Mouse (Mus musculus) CH12.LX (cell line): Measurements from ENCODE around the gene Zfhx3. TPM values are rescaled to one million over a fixed set of nuclear protein-coding genes. Genes with fewer than 3 reads are reported as not detected.

Experiments
- DNase-seq: peaks from one replicate; pipeline ENCODE4 v3.0.0-alpha.2; 2013; ENCODE audit errors: extremely low read depth
- H3K27ac ChIP-seq: 2 replicates; pipeline ENCODE4 v1.5.1; 2012; ENCODE audit warnings: low read depth, mild to moderate bottlenecking, control low read depth, moderate library complexity; ENCODE audit not compliant: insufficient read depth
- H3K27me3 ChIP-seq: replicated peaks from 2 replicates; pipeline ENCODE3; 2012; ENCODE audit warnings: inconsistent platforms
- H3K36me3 ChIP-seq, 2 experiments: replicated peaks in 1 of 2; 2 replicates each; pipeline versions ENCODE3 to v1.6.1; 2012; ENCODE audit warnings: inconsistent platforms in 1 of 2, low read length in 1 of 2, mild to moderate bottlenecking in 1 of 2, mixed read lengths in 1 of 2, moderate library complexity in 1 of 2; ENCODE audit not compliant: control insufficient read depth in 1 of 2, insufficient read depth in 1 of 2
- H3K4me1 ChIP-seq, 2 experiments: 2 replicates each; pipeline ENCODE4 v1.6.1; 2012; ENCODE audit warnings: inconsistent platforms in 1 of 2, moderate library complexity in 1 of 2; ENCODE audit not compliant: insufficient read depth in 2 of 2, control insufficient read depth in 1 of 2
- H3K4me2 ChIP-seq: 2 replicates; pipeline ENCODE4 v1.6.1; 2012; ENCODE audit warnings: low read depth, mild to moderate bottlenecking, control low read depth; ENCODE audit not compliant: poor library complexity, insufficient read depth, severe bottlenecking
- H3K4me3 ChIP-seq, 3 experiments: fragments of 150-350 bp in 1 of 3; sonication (generic) in 1 of 3; replicated peaks in 1 of 3; 2 replicates each; pipeline versions ENCODE3 to v1.5.1; 2011 to 2012; ENCODE audit warnings: low read depth in 2 of 3, low read length in 2 of 3, mild to moderate bottlenecking in 2 of 3, moderate library complexity in 2 of 3, control low read depth in 1 of 3, improper control_type of control experiment in 1 of 3, inconsistent platforms in 1 of 3, mixed read lengths in 1 of 3; ENCODE audit not compliant: poor library complexity in 1 of 3
- H3K79me2 ChIP-seq: replicated peaks from 2 replicates; pipeline ENCODE4 v1.6.1; 2012; ENCODE audit warnings: mild to moderate bottlenecking, moderate library complexity; ENCODE audit not compliant: control insufficient read depth, poor library complexity, insufficient read depth, severe bottlenecking; ENCODE audit errors: extremely low read depth
- H3K9ac ChIP-seq: 2 replicates; pipeline ENCODE4 v1.6.1; 2012; ENCODE audit warnings: low read depth, mild to moderate bottlenecking, control low read depth, moderate library complexity; ENCODE audit not compliant: insufficient read depth
- H3K9me3 ChIP-seq: replicated peaks from 2 replicates; pipeline ENCODE3; 2012; ENCODE audit warnings: low read length, inconsistent platforms, mixed read lengths
- BHLHE40 ChIP-seq: IDR thresholded peaks from 2 replicates; pipeline ENCODE4 v1.6.1; 2011; ENCODE audit warnings: mild to moderate bottlenecking, low read depth, low read length, improper control_type of control experiment
- CTCF ChIP-seq, 2 experiments: IDR thresholded peaks in 1 of 2; conservative IDR thresholded peaks in 1 of 2; 2 replicates each; pipeline ENCODE4 v1.5.1; 2011 to 2012; ENCODE audit warnings: low read depth in 2 of 2, low read length in 2 of 2, improper control_type of control experiment in 1 of 2, inconsistent platforms in 1 of 2, mild to moderate bottlenecking in 1 of 2, moderate library complexity in 1 of 2
- E2F4 ChIP-seq: IDR thresholded peaks from 2 replicates; pipeline ENCODE4 v1.6.1; 2011; ENCODE audit warnings: low read depth, low read length, improper control_type of control experiment; ENCODE audit not compliant: insufficient replicate concordance
- ELF1 ChIP-seq: IDR thresholded peaks from 2 replicates; pipeline ENCODE4 v1.6.1; 2014; ENCODE audit warnings: low read depth, mild to moderate bottlenecking, inconsistent platforms, low read length, improper control_type of control experiment
- ETS1 ChIP-seq: conservative IDR thresholded peaks from 2 replicates; pipeline ENCODE4 v1.6.1; 2012; ENCODE audit warnings: low read depth, mild to moderate bottlenecking, inconsistent platforms, low read length, improper control_type of control experiment, moderate library complexity
- HCFC1 ChIP-seq: IDR thresholded peaks from 2 replicates; pipeline ENCODE4 v1.6.1; 2012; ENCODE audit warnings: low read depth, mild to moderate bottlenecking, inconsistent platforms, low read length, improper control_type of control experiment
- JUN ChIP-seq: IDR thresholded peaks from 2 replicates; pipeline ENCODE4 v1.6.1; 2011; ENCODE audit warnings: low read depth, mild to moderate bottlenecking, low read length, improper control_type of control experiment, moderate library complexity; ENCODE audit not compliant: insufficient read depth
- MAFK ChIP-seq: IDR thresholded peaks from 2 replicates; pipeline ENCODE4 v1.6.1; 2011; ENCODE audit warnings: low read length, improper control_type of control experiment; ENCODE audit not compliant: insufficient replicate concordance
- MAX ChIP-seq: IDR thresholded peaks from 2 replicates; pipeline ENCODE4 v1.6.1; 2011; ENCODE audit warnings: low read length, improper control_type of control experiment
- MXI1 ChIP-seq: IDR thresholded peaks from 2 replicates; pipeline ENCODE4 v1.6.1; 2011; ENCODE audit warnings: mild to moderate bottlenecking, low read depth, low read length, improper control_type of control experiment
- MYC ChIP-seq: IDR thresholded peaks from 2 replicates; pipeline ENCODE4 v1.6.1; 2011; ENCODE audit warnings: low read depth, mild to moderate bottlenecking, improper control_type of control experiment, low read length
- PAX5 ChIP-seq: IDR thresholded peaks from 2 replicates; pipeline ENCODE4 v1.6.1; 2012; ENCODE audit warnings: low read length, inconsistent platforms, mixed read lengths
- POLR2A ChIP-seq: IDR thresholded peaks from 2 replicates; pipeline ENCODE4 v1.6.1; 2011; ENCODE audit warnings: low read depth, mild to moderate bottlenecking, improper control_type of control experiment, low read length
- POLR2AphosphoS2 ChIP-seq: IDR thresholded peaks from 2 replicates; pipeline ENCODE4 v1.6.1; 2011; ENCODE audit warnings: low read depth, low read length, improper control_type of control experiment
- RAD21 ChIP-seq: IDR thresholded peaks from 2 replicates; pipeline ENCODE4 v1.6.1; 2011; ENCODE audit warnings: low read depth, mild to moderate bottlenecking, low read length, improper control_type of control experiment, moderate library complexity
- RCOR1 ChIP-seq: conservative IDR thresholded peaks from 2 replicates; pipeline ENCODE4 v1.6.1; 2012; ENCODE audit warnings: low read depth, mild to moderate bottlenecking, inconsistent platforms, low read length, improper control_type of control experiment
- SIN3A ChIP-seq: IDR thresholded peaks from 2 replicates; pipeline ENCODE4 v1.6.1; 2012; ENCODE audit warnings: low read length, improper control_type of control experiment, inconsistent platforms
- TCF12 ChIP-seq: IDR thresholded peaks from 2 replicates; pipeline ENCODE4 v1.6.1; 2014; ENCODE audit warnings: low read depth, mild to moderate bottlenecking, inconsistent platforms, low read length, improper control_type of control experiment
- UBTF ChIP-seq: IDR thresholded peaks from 2 replicates; pipeline ENCODE4 v1.6.1; 2012; ENCODE audit warnings: low read depth, mild to moderate bottlenecking, inconsistent platforms, low read length, improper control_type of control experiment, moderate library complexity
- USF1 ChIP-seq: IDR thresholded peaks from 2 replicates; pipeline ENCODE4 v1.6.1; 2014; ENCODE audit warnings: low read depth, mild to moderate bottlenecking, inconsistent platforms, low read length, improper control_type of control experiment
- USF2 ChIP-seq: conservative IDR thresholded peaks from 2 replicates; pipeline ENCODE4 v1.6.1; 2011; ENCODE audit warnings: low read depth, low read length, improper control_type of control experiment
- ZC3H11A ChIP-seq: IDR thresholded peaks from 2 replicates; pipeline ENCODE4 v1.6.1; 2012; ENCODE audit warnings: low read depth, mild to moderate bottlenecking, inconsistent platforms, low read length, improper control_type of control experiment
- ZKSCAN1 ChIP-seq: IDR thresholded peaks from 2 replicates; pipeline ENCODE4 v1.6.1; 2012; ENCODE audit warnings: low read depth, inconsistent platforms, low read length, improper control_type of control experiment, borderline replicate concordance
- ZNF384 ChIP-seq: IDR thresholded peaks from 2 replicates; pipeline ENCODE4 v1.6.1; 2012; ENCODE audit warnings: low read depth, low read length, improper control_type of control experiment, inconsistent platforms
- dilution Hi-C: fragments of 300-500 bp; cut with MboI; formaldehyde crosslinking; loops from 2 replicates; pipeline ENCODE4 v1.14.3; 2020; ENCODE audit warnings: low sequenced_read_pairs; ENCODE audit not compliant: extremely low pct_unique_long_range_greater_than_20kb, extremely low pct_ligation_motif_present
- in situ Hi-C: fragments of 300-500 bp; cut with MboI; formaldehyde crosslinking; loops from 3 replicates; pipeline ENCODE4 v1.14.3; 2019; ENCODE audit warnings: low sequenced_read_pairs, low pct_ligation_motif_present, low pct_unique_long_range_greater_than_20kb, mixed read lengths
- polyA plus RNA-seq: library from polyadenylated mRNA; unstranded; fragments of >175 nt; gene quantifications from 2 replicates; pipeline ENCODE4 v1.2.1, GENCODE M21; 2012; ENCODE audit warnings: low read depth; ENCODE audit not compliant: insufficient read length
- total RNA-seq, 2 experiments: library from RNA; depleted of rRNA; stranded (reverse); fragments of 300-350 nt in 1 of 2; fragments of >200 nt in 1 of 2; gene quantifications; 2 replicates each; pipeline ENCODE4 v1.2.3; 2012 to 2014

Zfhx3 gene
- total and polyA plus RNA-seq, 3 experiments = 0.05 to 0.76 (median 0.68) TPM

DNA sequence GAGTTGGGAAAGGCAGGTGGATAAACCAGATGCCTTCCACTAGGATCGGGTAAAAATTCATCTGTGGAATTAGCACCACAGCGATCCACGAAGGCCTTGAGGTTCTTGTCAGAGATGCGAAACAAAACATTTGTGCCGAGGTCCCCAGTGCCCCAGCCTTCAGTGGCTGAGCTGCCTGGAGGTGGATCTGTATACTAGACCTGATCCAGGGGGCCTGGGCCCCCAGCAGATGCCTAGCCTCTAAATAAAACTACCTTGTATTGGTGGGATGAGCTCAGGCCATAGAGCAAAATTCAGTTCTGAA is 769.0 kb downstream of the Zfhx3 start:
- TF ChIP-seq POLR2A (no peak), RCOR1 (no peak), BHLHE40 (no peak), MAX (no peak), ELF1 (no peak), USF1 (no peak), JUN (no peak), SIN3A (no peak), E2F4 (no peak), ZKSCAN1 (no peak), UBTF (no peak), POLR2AphosphoS2 (no peak), PAX5 (no peak), HCFC1 (no peak), CTCF (conservative IDR thresholded peaks at IDR 0.05 in 1 of 2, IDR thresholded peaks at IDR 0.05 in 1 of 2; ENCODE audit: low read depth in 2 of 2, low read length in 2 of 2) (no peak), ZNF384 (no peak), ZC3H11A (no peak), USF2 (no peak)
- Histone ChIP-seq H3K27ac (no peak overlapping the region), H3K36me3 (no peaks in the 10 kb centered on the region), H3K4me2 (peak overlapping the region; percentile 46), H3K9ac (0 out of 2 replicates have a peak overlapping the region, but pooled peaks have one; percentile 28), H3K27me3 (peaks cover 13% of the 10 kb centered on the region), H3K9me3 (no peaks in the 10 kb centered on the region), H3K4me3 (no peak overlapping the region), H3K4me1 (peaks cover 0 to 51% of the 10 kb centered on the region in 2 experiments; a peak in 3 of 4 replicates), H3K79me2 (no peaks in the 10 kb centered on the region)
- dilution Hi-C loops (no loop called here), in situ Hi-C loops (no loop called here)
- no peak for DNase-seq

DNA sequence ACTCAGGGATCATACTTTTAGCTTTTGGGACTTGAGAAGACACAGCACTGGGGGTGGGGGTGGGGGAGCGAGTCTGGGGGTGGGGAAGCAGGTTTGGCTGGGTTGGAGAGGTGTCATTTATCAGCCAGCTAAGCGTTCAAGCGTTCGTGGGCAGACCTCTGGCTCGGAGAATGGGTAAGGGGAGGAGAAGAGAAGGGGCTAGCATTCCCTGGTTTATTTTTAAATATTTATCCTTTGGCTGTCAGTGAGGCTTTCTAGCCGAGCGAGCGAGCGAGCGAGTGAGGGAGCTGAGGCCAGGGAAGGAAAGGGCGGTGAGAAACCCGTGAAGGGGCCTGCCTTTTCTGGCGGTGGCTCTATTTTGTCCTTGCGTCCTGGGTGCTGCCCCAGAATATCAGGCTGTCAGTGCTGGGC is 769.6 kb downstream of the Zfhx3 start:
- TF ChIP-seq E2F4 (no peak), UBTF (no peak), ZC3H11A (no peak), USF1 (no peak), MYC (no peak), ZKSCAN1 (no peak), TCF12 (no peak), POLR2A (no peak), USF2 (no peak), MAX (no peak), MAFK (no peak), RAD21 (no peak), MXI1 (no peak), CTCF (conservative IDR thresholded peaks at IDR 0.05 in 1 of 2, IDR thresholded peaks at IDR 0.05 in 1 of 2; ENCODE audit: low read depth in 2 of 2, low read length in 2 of 2) (no peak), SIN3A (no peak), ETS1 (no peak)
- H3K4me3 ChIP-seq = no peak overlapping the region
- DNase-seq = no peak
- H3K27ac ChIP-seq = no peak overlapping the region
- peaks cover 0 to 51% of the 10 kb centered on the region in 2 experiments; a peak in 3 of 4 replicates for H3K4me1 ChIP-seq
- no peak overlapping the region for H3K9ac ChIP-seq
- no peaks in the 10 kb centered on the region for H3K79me2 ChIP-seq
- H3K27me3 ChIP-seq = peaks cover 11% of the 10 kb centered on the region
- no peak overlapping the region for H3K4me2 ChIP-seq
- H3K9me3 ChIP-seq = no peaks in the 10 kb centered on the region
- dilution Hi-C loops = no loop called here
- in situ Hi-C loops = no loop called here
- H3K36me3 ChIP-seq = no peaks in the 10 kb centered on the region
